Mouse (Mus musculus): ENCODE data around the gene Syt12.
"Not testable (repeated sequence)": the region's sequence is repeated elsewhere in the genome, so short reads cannot be mapped to it uniquely, and the experiment has no call there.

Gene Syt12

GRCm38 (mm10) chr19:4487877-4488276, 10.6 kb upstream of the Syt12 start:
- DNase-seq = no peak

GRCm38 (mm10) chr19:4485006-4485405, 7.8 kb upstream of the Syt12 start:
- DNase-seq = no peak

GRCm38 (mm10) chr19:4482111-4482859, 5.0 kb upstream of the Syt12 start:
- no peak for DNase-seq

- DNase-seq = no peak
These were observed 4.1 kb upstream of the Syt12 start for GRCm38 (mm10) chr19:4481326-4481725.

GRCm38 (mm10) chr19:4480041-4480440, 2.8 kb upstream of the Syt12 start:
- no peak for DNase-seq

GRCm38 (mm10) chr19:4478190-4478516, 906 bp upstream of the Syt12 start:
- no peak for DNase-seq

GRCm38 (mm10) chr19:4476601-4477257, 518 bp downstream of the Syt12 start:
- peak; percentile 25 for DNase-seq

GRCm38 (mm10) chr19:4475224-4475925, 1.9 kb downstream of the Syt12 start:
- DNase-seq = no peak

- no peak for DNase-seq
These were observed 2.5 kb downstream of the Syt12 start for GRCm38 (mm10) chr19:4474739-4475138.

GRCm38 (mm10) chr19:4473549-4473948, 3.7 kb downstream of the Syt12 start:
- no peak for DNase-seq

GRCm38 (mm10) chr19:4468363-4468762, 8.9 kb downstream of the Syt12 start:
- peak; percentile 49 for DNase-seq

GRCm38 (mm10) chr19:4464666-4465065, 12.6 kb downstream of the Syt12 start:
- peak; percentile 18 for DNase-seq

GRCm38 (mm10) chr19:4461981-4462380, 15.3 kb downstream of the Syt12 start:
- peak; percentile 30 for DNase-seq

GRCm38 (mm10) chr19:4456227-4456626, 21.0 kb downstream of the Syt12 start:
- DNase-seq = peak; percentile 69

- DNase-seq = no peak
These were observed 22.0 kb downstream of the Syt12 start for GRCm38 (mm10) chr19:4455071-4455800.

GRCm38 (mm10) chr19:4454040-4454439, 23.2 kb downstream of the Syt12 start:
- not testable (repeated sequence) for DNase-seq

GRCm38 (mm10) chr19:4452525-4452924, 24.7 kb downstream of the Syt12 start:
- no peak for DNase-seq

- DNase-seq = no peak
These were observed 25.3 kb downstream of the Syt12 start for GRCm38 (mm10) chr19:4451965-4452364.

GRCm38 (mm10) chr19:4451098-4451497, 26.1 kb downstream of the Syt12 start:
- no peak for DNase-seq

- no peak for DNase-seq
These were observed 26.6 kb downstream of the Syt12 start for GRCm38 (mm10) chr19:4450666-4451065.

- no peak for DNase-seq
These were observed 28.0 kb downstream of the Syt12 start for GRCm38 (mm10) chr19:4449230-4449629.

GRCm38 (mm10) chr19:4447445-4447844, 29.8 kb downstream of the Syt12 start:
- DNase-seq = no peak

Data from liver (tissue).